Mouse (Mus musculus) common myeloid progenitor, adult 5-6 weeks (primary cell): ENCODE results near the gene Dync1li1. TPM values are rescaled to one million over a fixed set of nuclear protein-coding genes. Genes with fewer than 3 reads are reported as not detected.

ENCODE experiments used
- ATAC-seq: replicated peaks from 2 replicates; pipeline ENCODE4 v1.8.0; 2016; ENCODE audit warnings: low read depth, mild to moderate bottlenecking, moderate TSS enrichment, inconsistent platforms; ENCODE audit not compliant: poor library complexity, severe bottlenecking
- total RNA-seq: library from RNA; stranded (forward); fragments of 200-1000, 187-1606 nt; gene quantifications from 2 replicates; pipeline ENCODE4 v1.2.3, GENCODE M21; 2017

Dync1li1 gene
- total RNA-seq, 1 experiment from 2014 or later, result 44.7 TPM

GRCm38 (mm10) chr9:114759886-114760285, 71.3 kb downstream of the Dync1li1 start:
- no peak for ATAC-seq

GRCm38 (mm10) chr9:114760353-114760752, 71.8 kb downstream of the Dync1li1 start:
- ATAC-seq, result no peak

- ATAC-seq, result no peak
Observed at GRCm38 (mm10) chr9:114761848-114762247, 73.3 kb downstream of the Dync1li1 start.

GRCm38 (mm10) chr9:114763341-114763740, 74.8 kb downstream of the Dync1li1 start:
- ATAC-seq, result peak; percentile 51

GRCm38 (mm10) chr9:114767030-114767429, 78.4 kb downstream of the Dync1li1 start:
- ATAC-seq, result no peak

GRCm38 (mm10) chr9:114767507-114767906, 78.9 kb downstream of the Dync1li1 start:
- no peak for ATAC-seq

GRCm38 (mm10) chr9:114768066-114768465, 79.5 kb downstream of the Dync1li1 start:
- ATAC-seq, result no peak

GRCm38 (mm10) chr9:114770224-114770623, 81.6 kb downstream of the Dync1li1 start:
- peak; percentile 71 for ATAC-seq

- ATAC-seq, result no peak
Observed at GRCm38 (mm10) chr9:114771565-114771964, 83.0 kb downstream of the Dync1li1 start.

Other genes starting within 250 kb of the Dync1li1 start
- not detected in 2 replicates for gene Ccr4, start 183.9 kb upstream of the Dync1li1 start, total RNA-seq
- gene C130032M10Rik, start 173.1 kb upstream of the Dync1li1 start, total RNA-seq, result not detected in 2 replicates
- 0.09 TPM in 1 of 2 replicates, not detected in the other for gene Trim71, start 124.4 kb upstream of the Dync1li1 start, total RNA-seq
- gene Cnot10, start 48.6 kb upstream of the Dync1li1 start, total RNA-seq, result 43.4 and 57.1 TPM in 2 replicates
- gene Cmtm6, start 42.3 kb downstream of the Dync1li1 start, total RNA-seq, result 44.6 and 48.3 TPM in 2 replicates
- gene Cmtm7, start 93.1 kb downstream of the Dync1li1 start, total RNA-seq, result 433 and 511 TPM in 2 replicates
- 3.1 TPM in 1 of 2 replicates, not detected in the other for gene Cmtm8, start 155.4 kb downstream of the Dync1li1 start, total RNA-seq
- gene Gpd1l, start 245.2 kb downstream of the Dync1li1 start, total RNA-seq, result 19.0 and 27.6 TPM in 2 replicates